Mouse (Mus musculus) G1E (cell line): ENCODE data around the gene Isyna1.

Experiments
- CTCF ChIP-seq: IDR thresholded peaks from 2 replicates; pipeline ENCODE4 v1.5.1; 2012; ENCODE audit warnings: low read depth, low read length, inconsistent platforms, mixed read lengths
- GATA2 ChIP-seq: IDR thresholded peaks from 2 replicates; pipeline ENCODE4 v1.6.1; 2012; ENCODE audit warnings: low read depth, low read length, inconsistent platforms, borderline replicate concordance
- POLR2AphosphoS5 ChIP-seq: IDR thresholded peaks from 2 replicates; pipeline ENCODE4 v1.6.1; 2012; ENCODE audit warnings: low read depth, low read length, inconsistent platforms; ENCODE audit not compliant: insufficient replicate concordance
- TAL1 ChIP-seq: conservative IDR thresholded peaks from 2 replicates; pipeline ENCODE4 v1.6.1; 2012; ENCODE audit warnings: low read depth, low read length, inconsistent platforms, mixed read lengths

DNA sequence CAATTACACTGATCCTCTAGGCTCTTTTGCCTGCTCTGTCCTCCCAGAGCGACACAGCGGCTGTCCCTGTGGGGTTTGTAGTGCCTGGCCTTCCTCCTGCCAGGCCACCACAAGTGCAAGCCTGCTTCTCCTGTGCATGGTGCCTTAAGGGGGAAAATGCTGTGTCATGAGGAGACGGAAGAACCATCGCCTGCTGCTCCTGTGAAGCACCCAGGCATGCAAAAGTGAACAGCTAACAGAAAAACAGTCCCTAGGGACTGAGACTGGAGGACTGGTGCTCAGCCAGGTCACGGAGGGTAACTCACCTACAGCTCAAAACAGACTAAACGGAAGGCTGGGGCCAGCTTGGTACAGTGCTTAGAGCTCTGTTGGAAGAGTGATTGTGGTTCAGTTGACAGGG lies 41.4 kb downstream of the Isyna1 start:
- TF ChIP-seq CTCF (no peak), TAL1 (no peak), POLR2AphosphoS5 (no peak), GATA2 (no peak)
